Mouse (Mus musculus) granulocyte monocyte progenitor cell, adult 5-6 weeks (primary cell): ENCODE data around the gene Tmem174. TPM values are rescaled to one million over a fixed set of nuclear protein-coding genes. Genes with fewer than 3 reads are reported as not detected.
A peak's percentile ranks its signal among the peaks of the same experiment; 100 is the strongest.

ENCODE experiments used
- ATAC-seq: replicated peaks from 2 replicates; pipeline ENCODE4 v1.8.0; 2016; ENCODE audit warnings: mild to moderate bottlenecking, moderate TSS enrichment, inconsistent platforms; ENCODE audit not compliant: poor library complexity, severe bottlenecking
- total RNA-seq, 2 experiments: library from RNA; stranded (forward) in 1 of 2; stranded (reverse) in 1 of 2; fragments of 200-712, 200-1000 nt in 1 of 2; fragments of >200 nt in 1 of 2; fragmentation: Nextera tagmentation in 1 of 2; gene quantifications; 2 replicates each; pipeline ENCODE4 v1.2.3; 2014 to 2017

Gene Tmem174
- total RNA-seq (2014; fragmentation: Nextera tagmentation), result not detected in 2 replicates
- not detected in 2 replicates for total RNA-seq (2017)

- no peak for ATAC-seq
Observed at GRCm38 (mm10) chr13:98637145-98637544, at the start of gene Tmem174. Tmem174 (minus strand) TSS chr13:98637410.

- peak; percentile 15; the same call in 1 of the 2 replicates for ATAC-seq
Observed at GRCm38 (mm10) chr13:98684144-98684900, 47.1 kb upstream of the Tmem174 start.

GRCm38 (mm10) chr13:98683412-98683811, 46.2 kb upstream of the Tmem174 start:
- ATAC-seq, result peak; percentile 82

GRCm38 (mm10) chr13:98680470-98681060, 43.4 kb upstream of the Tmem174 start:
- ATAC-seq, result no peak

GRCm38 (mm10) chr13:98679631-98680041, 42.4 kb upstream of the Tmem174 start:
- ATAC-seq, result no peak

- no peak for ATAC-seq
Observed at GRCm38 (mm10) chr13:98679230-98679629, 42.0 kb upstream of the Tmem174 start.

- no peak for ATAC-seq
Observed at GRCm38 (mm10) chr13:98673922-98674321, 36.7 kb upstream of the Tmem174 start.

GRCm38 (mm10) chr13:98669296-98669695, 32.1 kb upstream of the Tmem174 start:
- no peak for ATAC-seq

- no peak for ATAC-seq
Observed at GRCm38 (mm10) chr13:98667316-98667715, 30.1 kb upstream of the Tmem174 start.

GRCm38 (mm10) chr13:98665240-98665639, 28.0 kb upstream of the Tmem174 start:
- no peak for ATAC-seq

- peak; percentile 35 for ATAC-seq
Observed at GRCm38 (mm10) chr13:98662173-98662675, 25.0 kb upstream of the Tmem174 start.

- no peak for ATAC-seq
Observed at GRCm38 (mm10) chr13:98656034-98656471, 18.8 kb upstream of the Tmem174 start.

- no peak for ATAC-seq
Observed at GRCm38 (mm10) chr13:98655346-98655745, 18.1 kb upstream of the Tmem174 start.

- no peak for ATAC-seq
Observed at GRCm38 (mm10) chr13:98654129-98654939, 17.1 kb upstream of the Tmem174 start.

- ATAC-seq, result no peak
Observed at GRCm38 (mm10) chr13:98652194-98652593, 15.0 kb upstream of the Tmem174 start.

GRCm38 (mm10) chr13:98651228-98651977, 14.2 kb upstream of the Tmem174 start:
- ATAC-seq, result no peak

GRCm38 (mm10) chr13:98647775-98648568, 10.8 kb upstream of the Tmem174 start:
- no peak for ATAC-seq

GRCm38 (mm10) chr13:98638507-98639166, 1.4 kb upstream of the Tmem174 start:
- no peak for ATAC-seq

- ATAC-seq, result no peak
Observed at GRCm38 (mm10) chr13:98636571-98636970, 639 bp downstream of the Tmem174 start.
